Mouse (Mus musculus): ENCODE results near the gene Il31.

- TF ChIP-seq CTCF (IDR thresholded peaks at IDR 0.05; ENCODE audit: borderline replicate concordance, control insufficient read depth, extremely low read depth, insufficient read depth, low read length, poor library complexity) (no peak), POLR2A (IDR thresholded peaks at IDR 0.05; ENCODE audit: control insufficient read depth, extremely low read depth, insufficient read depth, low read length, poor library complexity) (no peak)
These were observed 10.4 kb upstream of the Il31 start for GRCm38 (mm10) chr5:123499717-123500116.
